Mouse (Mus musculus) limb, embryonic 14.5 days (tissue): ENCODE data around the gene Rbp1. TPM values are rescaled to one million over a fixed set of nuclear protein-coding genes. Genes with fewer than 3 reads are reported as not detected.

Source experiments
- ATAC-seq: fragments of 200-750 bp; cut with Nextera tagmentation; 2 replicates; pipeline ENCODE4 v1.8.0; 2017; ENCODE audit warnings: low read depth, moderate number of reproducible peaks, moderate TSS enrichment; ENCODE audit not compliant: low FRiP score
- DNase-seq: peaks from one replicate; pipeline ENCODE4 v3.0.0-alpha.2; 2015; ENCODE audit warnings: low spot score
- H3K27ac ChIP-seq: fragments of 300-500 bp; sonication (generic); replicated peaks from 2 replicates; pipeline ENCODE4 v1.5.1; 2014; ENCODE audit warnings: low read depth, mild to moderate bottlenecking, low read length, moderate library complexity, mixed read lengths
- H3K27me3 ChIP-seq: fragments of 300-500 bp; sonication (generic); 2 replicates; pipeline ENCODE4 v1.6.1; 2014; ENCODE audit warnings: low read length, mixed read lengths; ENCODE audit not compliant: control insufficient read depth, insufficient read depth
- H3K36me3 ChIP-seq: fragments of 300-500 bp; sonication (generic); 2 replicates; pipeline ENCODE4 v1.6.1; 2014; ENCODE audit warnings: mild to moderate bottlenecking, low read length, moderate library complexity, mixed read lengths; ENCODE audit not compliant: control insufficient read depth, insufficient read depth
- H3K4me1 ChIP-seq: fragments of 300-500 bp; sonication (generic); 2 replicates; pipeline ENCODE4 v1.6.1; 2014; ENCODE audit warnings: antibody characterized with exemption, low read length, mixed read lengths; ENCODE audit not compliant: control insufficient read depth, insufficient read depth
- H3K4me2 ChIP-seq: fragments of 300-500 bp; sonication (generic); replicated peaks from 2 replicates; pipeline ENCODE4 v1.6.1; 2014; ENCODE audit warnings: low read depth, mild to moderate bottlenecking, low read length, moderate library complexity; ENCODE audit not compliant: severe bottlenecking
- H3K4me3 ChIP-seq: fragments of 300-500 bp; sonication (generic); replicated peaks from 2 replicates; pipeline ENCODE4 v1.5.1; 2014; ENCODE audit warnings: low read length
- H3K9ac ChIP-seq: fragments of 300-500 bp; sonication (generic); 2 replicates; pipeline ENCODE4 v1.6.1; 2014; ENCODE audit warnings: mild to moderate bottlenecking, low read depth, low read length, moderate library complexity; ENCODE audit not compliant: severe bottlenecking
- H3K9me3 ChIP-seq: fragments of 300-500 bp; sonication (generic); 2 replicates; pipeline ENCODE4 v1.6.1; 2016; ENCODE audit warnings: low read length; ENCODE audit not compliant: control insufficient read depth
- POLR2A ChIP-seq: fragments of 200-500 bp; IDR thresholded peaks from 2 replicates; pipeline ENCODE4 v1.8.0; 2012; ENCODE audit warnings: inconsistent platforms, mild to moderate bottlenecking, moderate library complexity, borderline replicate concordance; ENCODE audit not compliant: insufficient read depth, insufficient read length; ENCODE audit errors: extremely low read depth
- WGBS: fragments of 180-500 bp; shearing (Covaris S2); extraction: QIAGEN DNeasy Blood & Tissue Kit; methylation state at CpG from one replicate; pipeline ENCODE4 v1.1.7; 2014; 5-methylcytosine and 5-hydroxymethylcytosine counted together
- polyA plus RNA-seq, 2 experiments: library from polyadenylated mRNA; depleted of rRNA in 1 of 2; stranded (reverse) in 1 of 2; unstranded in 1 of 2; fragments of >200 nt; fragmentation: Nextera tagmentation in 1 of 2; extraction: Ambion mirVana in 1 of 2; gene quantifications; 2 replicates each; pipeline versions ENCODE4 v1.2.1 to v1.2.3; 2012 to 2014

The Rbp1 gene
- polyA plus RNA-seq, 2 experiments = 47.5 to 49.9 TPM

- H3K9ac ChIP-seq = no peak overlapping the region
- H3K4me3 ChIP-seq = no peak overlapping the region
- no peak overlapping the region for H3K27ac ChIP-seq
- ATAC-seq (no peak), DNase-seq (no peak)
- no peaks in the 10 kb centered on the region for H3K36me3 ChIP-seq
- H3K27me3 ChIP-seq = no peaks in the 10 kb centered on the region
- no peaks in the 10 kb centered on the region for H3K4me1 ChIP-seq
- H3K4me2 ChIP-seq = no peak overlapping the region
- 84% methylated on average over 3 of the region's 3 CpGs for WGBS
- TF ChIP-seq POLR2A = no peak
- no peaks in the 10 kb centered on the region for H3K9me3 ChIP-seq
These were observed 24.9 kb upstream of the Rbp1 start for GRCm38 (mm10) chr9:98397866-98398265.

- WGBS = 71% methylated on average over 13 of the region's 13 CpGs
- Histone ChIP-seq H3K4me3 (no peak overlapping the region), H3K4me2 (no peak overlapping the region), H3K36me3 (no peaks in the 10 kb centered on the region), H3K9ac (no peak overlapping the region), H3K9me3 (no peaks in the 10 kb centered on the region), H3K27me3 (no peaks in the 10 kb centered on the region), H3K4me1 (no peaks in the 10 kb centered on the region), H3K27ac (no peak overlapping the region)
- no peak for DNase-seq
- TF ChIP-seq POLR2A = no peak
- no peak for ATAC-seq
These were observed 22.4 kb upstream of the Rbp1 start for GRCm38 (mm10) chr9:98400185-98400894.

GRCm38 (mm10) chr9:98401611-98402010 is 21.1 kb upstream of the Rbp1 start:
- no peak for TF ChIP-seq POLR2A
- Histone ChIP-seq H3K27ac (no peak overlapping the region), H3K27me3 (no peaks in the 10 kb centered on the region), H3K9me3 (no peaks in the 10 kb centered on the region), H3K9ac (no peak overlapping the region), H3K4me2 (no peak overlapping the region), H3K36me3 (no peaks in the 10 kb centered on the region), H3K4me1 (no peaks in the 10 kb centered on the region), H3K4me3 (no peak overlapping the region)
- WGBS = 73% methylated on average over 5 of the region's 5 CpGs
- ATAC-seq (no peak), DNase-seq (no peak)

GRCm38 (mm10) chr9:98407771-98408170 is 15.0 kb upstream of the Rbp1 start:
- DNase-seq (no peak), ATAC-seq (no peak)
- Histone ChIP-seq H3K4me1 (no peaks in the 10 kb centered on the region), H3K36me3 (no peaks in the 10 kb centered on the region), H3K4me2 (no peak overlapping the region), H3K27ac (no peak overlapping the region), H3K4me3 (no peak overlapping the region), H3K9ac (no peak overlapping the region), H3K9me3 (no peaks in the 10 kb centered on the region), H3K27me3 (no peaks in the 10 kb centered on the region)
- 63% methylated on average over 12 of the region's 12 CpGs for WGBS
- TF ChIP-seq POLR2A = no peak

- no peak for TF ChIP-seq POLR2A
- no peak for ATAC-seq
These were observed 13.6 kb upstream of the Rbp1 start for GRCm38 (mm10) chr9:98409137-98409536.

More at GRCm38 (mm10) chr9:98409137-98409536, 13.6 kb upstream of the Rbp1 start:
- no peak overlapping the region for H3K4me2 ChIP-seq
- whole genome bisulfite sequencing = 24% methylated on average over 3 of the region's 3 CpGs
- no peak overlapping the region for H3K27ac ChIP-seq
- no peaks in the 10 kb centered on the region for H3K9me3 ChIP-seq
- H3K36me3 ChIP-seq = no peaks in the 10 kb centered on the region
- H3K4me1 ChIP-seq = no peaks in the 10 kb centered on the region
- no peak overlapping the region for H3K9ac ChIP-seq
- no peak overlapping the region for H3K4me3 ChIP-seq
- peak; percentile 57 for DNase-seq
- no peaks in the 10 kb centered on the region for H3K27me3 ChIP-seq
